Mouse (Mus musculus): Measurements from ENCODE around the gene Lactbl1.

GRCm38 (mm10) chr4:136602018-136602554, 20.3 kb upstream of the Lactbl1 start:
- TF ChIP-seq CHD2 (IDR thresholded peaks at IDR 0.05; ENCODE audit: low read depth, low read length) = no peak
- TF ChIP-seq MAFK (IDR thresholded peaks at IDR 0.05; ENCODE audit: insufficient read depth, low read depth, low read length) = no peak

Data from ES-E14 (cell line).